Mouse (Mus musculus) ES-E14 (cell line): ENCODE measurements around the gene Gpr45.

ENCODE experiments used
- HCFC1 ChIP-seq: IDR thresholded peaks from 2 replicates; pipeline ENCODE4 v1.6.1; 2012; ENCODE audit warnings: low read length, inconsistent platforms, borderline replicate concordance; ENCODE audit not compliant: insufficient read depth
- MAFK ChIP-seq: IDR thresholded peaks from 2 replicates; pipeline ENCODE4 v1.6.1; 2014; ENCODE audit warnings: mild to moderate bottlenecking, low read depth, low read length, inconsistent platforms; ENCODE audit not compliant: insufficient read depth
- ZNF384 ChIP-seq: IDR thresholded peaks from 2 replicates; pipeline ENCODE4 v1.6.1; 2012; ENCODE audit warnings: low read depth, low read length, inconsistent platforms

DNA sequence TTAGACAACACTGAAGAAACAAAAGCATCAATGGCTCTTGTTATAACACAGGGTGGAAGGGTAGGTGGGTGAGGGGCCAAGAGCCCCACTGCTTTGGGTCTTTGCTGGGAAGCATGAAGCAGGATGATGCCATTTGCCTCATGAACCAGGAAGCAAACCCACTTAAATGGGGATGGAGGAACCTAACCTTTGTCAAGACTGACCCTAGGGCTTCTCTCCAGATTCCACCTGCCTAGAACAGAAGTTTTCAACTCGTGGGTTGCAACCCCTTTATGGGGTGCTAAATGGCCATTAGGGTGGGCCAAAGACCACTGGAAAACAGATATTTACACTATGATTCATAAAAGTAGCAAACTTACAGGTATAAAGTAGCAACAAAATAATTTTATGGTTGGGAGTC is 119.9 kb downstream of the Gpr45 start:
- TF ChIP-seq HCFC1 (no peak), ZNF384 (no peak), MAFK (no peak)
